Mouse (Mus musculus) kidney, postnatal 4 days (tissue): ENCODE data around the gene Clnk.
A peak's percentile ranks its signal among the peaks of the same experiment; 100 is the strongest.

Experiments used
- DNase-seq, 2 experiments: peaks; one replicate each; pipeline ENCODE4 v3.0.0; 2021; ENCODE audit warnings: mixed read lengths in 2 of 2

Clnk gene

DNA sequence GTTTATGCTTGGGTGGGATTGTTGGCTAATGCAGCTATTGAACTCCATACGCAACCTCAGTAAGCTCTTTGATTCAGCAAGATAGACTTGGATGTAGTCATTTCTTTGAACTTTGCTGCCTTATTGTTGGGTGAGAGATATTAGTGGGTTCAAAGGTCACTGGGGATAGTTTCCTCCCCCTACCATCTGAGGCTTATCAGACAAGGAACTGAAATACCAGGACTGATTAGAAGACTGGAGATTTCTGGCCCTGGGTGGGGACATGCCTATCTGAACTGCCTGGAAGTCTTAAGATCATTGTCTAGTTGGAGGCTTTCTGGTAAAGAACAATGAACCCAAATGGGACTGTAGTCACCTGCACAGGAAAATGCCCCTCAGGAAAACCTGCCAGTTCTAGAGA, 26.4 kb downstream of the Clnk start:
- DNase-seq = no peak

DNA sequence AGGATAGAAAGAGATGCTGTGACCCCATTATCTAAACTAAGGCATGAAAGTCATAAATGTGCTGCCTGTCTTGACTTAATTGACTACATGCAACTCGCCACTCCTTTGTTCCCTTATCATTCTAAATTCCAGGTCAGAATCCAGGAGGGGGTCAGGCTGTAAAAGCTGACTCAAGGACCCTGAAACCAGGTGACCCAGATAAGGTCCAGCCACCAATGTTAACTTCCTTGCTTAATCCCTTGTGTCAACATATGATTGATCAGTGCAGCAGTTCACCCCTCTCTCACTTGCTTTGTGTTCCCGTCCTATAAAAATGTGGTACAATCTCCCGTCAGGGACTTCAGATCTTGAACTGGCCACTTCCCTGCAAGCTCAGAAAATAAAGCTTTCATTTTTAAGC, 31.1 kb downstream of the Clnk start:
- DNase-seq = no peak

- DNase-seq = no peak
These were observed 32.3 kb downstream of the Clnk start for GRCm38 (mm10) chr5:38844312-38844711.

DNA sequence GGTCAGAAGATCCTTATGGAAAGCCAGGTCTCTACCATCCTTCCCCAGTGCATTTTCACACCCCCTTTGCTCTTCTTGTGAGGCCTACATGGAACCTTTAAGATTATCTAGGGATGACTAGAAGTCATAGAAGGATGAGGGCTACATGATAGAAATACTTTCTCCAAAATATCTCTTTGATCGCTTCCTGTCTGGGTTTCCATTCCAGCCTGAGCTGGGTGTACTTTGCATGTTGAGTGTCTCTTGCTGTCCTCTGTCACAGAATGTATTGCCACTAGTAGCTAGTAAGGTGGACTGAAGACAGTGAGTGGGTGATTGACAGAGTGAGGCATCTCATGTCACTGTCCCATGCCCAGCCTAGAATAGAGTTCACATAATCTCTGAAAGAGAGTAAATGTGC, 36.6 kb downstream of the Clnk start:
- DNase-seq = no peak

GRCm38 (mm10) chr5:38827310-38827709, 49.3 kb downstream of the Clnk start:
- DNase-seq = no peak

- DNase-seq = no peak
These were observed 50.0 kb downstream of the Clnk start for GRCm38 (mm10) chr5:38826586-38826985.

- DNase-seq = no peak
These were observed 52.3 kb downstream of the Clnk start for GRCm38 (mm10) chr5:38824132-38824965.

DNA sequence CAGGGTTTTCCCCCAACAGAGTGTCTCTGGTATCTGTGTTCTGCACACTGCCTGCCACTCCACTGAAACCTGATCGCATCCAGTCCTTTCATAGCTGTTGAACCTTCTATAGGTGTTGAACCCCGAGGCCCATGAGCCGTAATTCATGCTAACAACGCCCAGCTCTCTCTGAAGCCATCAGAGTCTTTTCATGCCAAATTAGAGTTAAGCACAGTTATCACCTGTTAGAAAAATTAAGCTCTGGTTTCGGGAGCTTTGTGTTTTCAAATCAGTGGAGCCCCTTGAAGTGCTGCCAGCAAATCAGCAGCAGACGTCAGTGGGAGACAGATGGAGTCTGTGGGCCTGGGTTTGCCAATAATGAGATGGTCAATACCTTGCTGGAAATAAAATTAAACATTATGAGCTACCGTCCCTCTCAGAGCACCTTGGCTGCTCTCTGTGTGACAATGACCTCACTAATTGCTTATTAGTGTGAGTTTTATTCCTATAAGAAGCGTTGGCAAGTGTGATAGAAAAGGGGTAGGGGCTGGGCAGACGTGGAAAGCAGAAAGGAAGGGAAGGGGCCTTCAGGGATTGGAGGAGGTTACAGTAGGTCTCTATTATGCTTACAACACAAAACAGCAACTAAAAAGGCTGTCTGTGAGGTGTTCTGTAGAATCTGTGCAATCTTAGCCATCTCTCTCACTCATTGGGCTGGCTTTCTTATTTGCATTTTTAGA, 63.1 kb downstream of the Clnk start:
- no peak for DNase-seq

- peak in 1 of 2 experiments; percentile 11 for DNase-seq
These were observed 63.7 kb downstream of the Clnk start for GRCm38 (mm10) chr5:38812916-38813315.

DNA sequence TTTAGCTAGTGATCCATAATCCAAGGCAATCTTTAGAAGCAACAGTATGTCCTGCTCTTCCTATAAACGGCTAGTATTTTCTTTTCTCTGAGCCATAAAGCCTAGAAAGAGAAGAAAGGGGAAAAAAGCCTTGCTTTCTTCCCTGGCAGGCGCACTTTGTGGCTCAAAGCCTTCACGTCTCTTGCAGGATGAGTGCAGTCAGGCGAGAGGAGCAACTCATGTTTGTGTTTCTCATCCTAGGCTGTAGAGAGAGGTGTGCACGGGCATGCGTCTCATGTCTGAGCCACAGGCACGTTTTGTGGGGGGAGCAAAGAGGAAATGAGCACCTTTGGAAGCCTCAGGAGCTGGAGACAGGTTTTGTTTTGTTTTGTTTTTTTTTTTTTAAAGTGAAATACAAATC, 64.2 kb downstream of the Clnk start:
- peak; percentile 10 to 11 for DNase-seq

- no peak for DNase-seq
These were observed 77.7 kb downstream of the Clnk start for GRCm38 (mm10) chr5:38798910-38799309.

DNA sequence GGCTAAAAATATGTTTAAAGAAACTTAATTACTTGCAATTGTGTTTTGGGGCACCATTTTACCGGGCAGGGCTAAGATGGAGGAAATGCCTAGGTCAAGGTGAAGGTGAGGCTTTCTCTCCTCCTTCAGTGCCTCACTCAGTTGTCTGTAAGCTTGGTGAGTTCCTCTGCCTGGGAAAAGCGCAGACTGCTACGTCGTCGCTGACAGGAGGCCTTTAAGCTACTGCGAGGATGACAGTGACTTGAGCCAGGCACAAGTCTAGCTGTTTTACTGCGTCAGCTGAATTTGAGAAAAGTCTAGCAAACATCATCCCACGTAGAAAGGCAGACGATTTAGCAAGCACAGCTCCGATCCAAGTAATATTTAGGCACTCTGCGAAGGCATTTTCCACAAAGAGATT, 81.5 kb downstream of the Clnk start:
- DNase-seq = no peak

DNA sequence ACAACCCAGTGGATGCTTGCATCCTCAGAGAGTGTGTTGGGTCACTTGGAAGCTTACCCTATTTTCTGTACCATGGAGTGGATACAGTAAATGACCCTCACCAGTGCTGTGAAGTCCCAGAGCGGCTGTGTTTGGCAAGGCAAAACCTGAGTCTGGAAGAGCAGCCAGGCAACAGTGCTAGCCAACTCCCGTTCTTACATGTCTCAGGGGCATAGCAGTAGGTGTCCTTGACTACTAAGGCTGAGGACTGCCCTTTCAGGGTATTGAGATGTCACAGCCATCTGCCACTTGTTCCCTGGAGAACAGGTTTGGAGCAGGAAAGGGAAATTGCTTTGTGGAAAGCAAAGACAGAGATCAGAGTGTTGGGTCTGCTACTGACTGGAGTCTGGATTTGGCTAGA, 85.5 kb downstream of the Clnk start:
- no peak for DNase-seq

DNA sequence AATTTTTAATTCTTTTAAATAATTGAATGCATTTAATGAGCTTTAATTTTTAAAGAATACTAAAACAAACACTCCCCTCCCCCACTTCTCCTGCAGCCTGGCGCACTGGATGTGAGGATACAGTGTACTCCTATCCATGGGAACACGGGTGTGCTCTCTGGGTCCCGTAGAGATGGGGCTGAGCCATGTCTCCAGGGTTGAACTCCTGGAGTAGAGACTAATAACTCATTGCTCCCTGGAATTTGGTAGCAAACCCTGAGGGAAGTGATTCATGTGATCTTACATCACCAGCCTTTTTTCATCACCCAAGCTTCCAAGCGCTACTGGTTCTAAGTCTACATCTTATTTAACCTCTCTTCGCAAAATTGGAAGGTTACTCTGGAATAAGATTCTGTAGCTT, 87.8 kb downstream of the Clnk start:
- no peak for DNase-seq

DNA sequence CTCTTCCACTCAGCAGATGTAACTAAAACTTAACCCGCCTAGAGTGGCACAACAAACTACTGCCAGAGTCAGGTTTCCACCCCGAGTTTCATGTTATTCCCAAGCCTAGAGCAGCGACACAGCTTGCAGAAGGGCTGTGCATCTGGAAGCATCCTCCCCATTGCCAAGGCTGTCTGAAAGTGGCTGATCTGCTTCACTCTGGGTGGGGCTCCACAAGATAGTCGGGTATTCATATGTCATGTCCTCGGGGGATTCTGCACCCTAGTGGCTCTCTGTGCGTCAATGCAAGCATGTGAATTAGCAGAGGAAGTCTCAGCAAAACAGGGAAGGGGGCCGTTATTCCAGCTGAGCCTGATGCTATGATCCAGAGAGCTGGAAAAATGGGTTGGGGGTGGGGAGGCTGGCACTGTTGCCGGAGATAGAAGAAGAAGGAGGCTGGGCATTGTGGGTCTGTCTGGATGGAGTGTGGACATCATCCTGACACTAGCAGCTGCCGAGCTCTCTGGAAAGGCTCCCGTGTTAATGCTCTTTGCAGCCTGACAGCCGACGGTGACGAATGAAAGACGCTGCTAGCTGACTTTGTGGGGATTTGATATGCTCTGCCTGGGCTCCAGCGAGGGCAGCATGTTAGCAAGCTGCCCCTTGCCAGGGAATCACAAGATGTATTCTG, 88.6 kb downstream of the Clnk start:
- DNase-seq = peak; percentile 9 to 14

- DNase-seq = no peak
These were observed 90.5 kb downstream of the Clnk start for GRCm38 (mm10) chr5:38786126-38786525.

GRCm38 (mm10) chr5:38785686-38786085, 90.9 kb downstream of the Clnk start:
- no peak for DNase-seq

DNA sequence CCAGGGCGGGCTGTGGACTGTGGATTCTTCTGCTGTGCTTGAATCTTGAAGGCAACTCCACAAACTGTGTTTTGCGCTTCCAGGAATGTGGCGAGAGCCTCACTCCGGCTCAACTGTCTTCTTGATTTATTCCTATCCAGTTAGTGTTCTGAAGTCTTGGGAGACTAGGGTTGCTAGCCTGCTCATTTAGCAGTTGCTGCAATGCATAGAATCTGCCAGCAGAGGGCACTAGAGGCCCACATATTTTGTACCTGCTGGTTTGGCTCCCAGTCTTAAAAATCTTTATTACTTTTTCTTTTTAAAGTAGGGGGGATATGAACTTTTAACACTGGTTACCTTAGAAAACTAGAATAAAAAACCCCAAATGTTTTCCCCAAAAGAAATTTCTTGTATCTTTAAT, 94.8 kb downstream of the Clnk start:
- DNase-seq = peak; percentile 84 to 85

- DNase-seq = no peak
These were observed 96.0 kb downstream of the Clnk start for GRCm38 (mm10) chr5:38780631-38781030.

GRCm38 (mm10) chr5:38780045-38780444, 96.6 kb downstream of the Clnk start:
- no peak for DNase-seq

- no peak for DNase-seq
These were observed 101.1 kb downstream of the Clnk start for GRCm38 (mm10) chr5:38775500-38775899.

DNA sequence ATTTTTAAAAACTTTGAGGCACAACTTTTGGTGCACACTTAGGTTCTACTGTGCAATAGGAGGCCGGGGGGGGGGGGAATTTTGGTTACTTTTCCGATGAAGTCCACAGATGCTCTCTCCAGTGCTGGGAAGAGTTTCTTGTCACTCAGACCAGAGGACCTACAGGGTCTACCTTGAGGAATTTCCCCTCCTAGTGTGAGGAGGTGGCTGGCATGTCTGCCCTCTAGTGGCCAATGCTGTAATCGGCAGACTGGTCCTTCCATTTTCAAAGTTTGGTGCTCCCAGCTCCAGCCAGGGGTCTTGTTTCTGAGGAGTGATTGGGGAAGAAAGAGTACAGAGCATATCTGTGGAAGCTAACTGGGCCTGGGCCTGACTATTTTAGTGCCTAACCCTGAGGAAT, 121.7 kb downstream of the Clnk start:
- DNase-seq = peak; percentile 60 to 62

DNA sequence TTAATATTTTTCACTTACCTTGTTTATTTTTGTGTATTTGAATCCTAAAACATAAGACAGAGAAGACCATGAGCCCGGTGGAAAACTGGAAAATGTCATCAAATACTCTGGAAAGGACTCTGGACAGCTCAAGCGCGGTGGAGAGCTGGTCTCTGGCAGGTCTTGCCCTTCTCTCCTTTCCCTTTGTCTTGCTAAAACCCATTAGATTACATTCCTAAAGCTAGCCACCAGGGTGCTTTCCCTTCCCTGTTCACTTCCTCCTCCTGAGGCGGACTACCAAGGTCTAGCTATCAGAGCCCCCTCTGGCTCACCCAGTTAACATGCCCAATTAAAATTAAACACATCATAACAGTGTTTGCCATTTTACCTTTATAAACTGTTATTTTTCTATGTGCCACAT, 123.9 kb downstream of the Clnk start:
- DNase-seq = no peak
